Mouse (Mus musculus) small intestine, adult 2 months (tissue): ENCODE measurements around the gene Cox15.
A peak's percentile ranks its signal among the peaks of the same experiment; 100 is the strongest.

Experiments used
- CTCF ChIP-seq: fragments of 200-500 bp; IDR thresholded peaks from 2 replicates; pipeline ENCODE4 v1.5.1; 2012; ENCODE audit warnings: low read depth, mild to moderate bottlenecking, control low read depth, inconsistent platforms, low read length, moderate library complexity, mixed read lengths; ENCODE audit not compliant: insufficient replicate concordance, insufficient read length; ENCODE audit errors: extremely low read depth
- POLR2A ChIP-seq: fragments of 200-500 bp; IDR thresholded peaks from 2 replicates; pipeline ENCODE4 v1.6.1; 2012; ENCODE audit warnings: low read depth, mild to moderate bottlenecking, control low read depth, inconsistent platforms, low read length, moderate library complexity

- peak; percentile 60; the same call in 1 of the 2 replicates for TF ChIP-seq CTCF
- peak; percentile 96 for TF ChIP-seq POLR2A
These were observed 63.2 kb downstream of the Cox15 start, which contains the start of gene Entpd7 for GRCm38 (mm10) chr19:43689419-43690246.
